ENCODE assay signal across 20 mouse cellular contexts in genomic region chr13:93564902-93565301, GRCm38 (mm10).
DNase-seq lines count a peak whose midpoint lies in the region; ATAC-seq lines count a peak whose summit lies in the region.
"Had no signal": no experiment of that assay in that cellular context is flagged by ENCODE, and none has a peak within 500 bp of the region (broad histone marks: within the 10 kb centered on the region; RNA-seq: fewer than 3 reads in every experiment).

No protein-coding gene starts in this region.

- H3K27me3 ChIP-seq in heart, embryonic 10.5 days (ENCODE audit: insufficient read depth, poor library complexity, severe bottlenecking): no peaks in the 10 kb centered on the region
- H3K27me3 ChIP-seq in heart, embryonic 12.5 days (replicated peaks): no peaks in the 10 kb centered on the region
- H3K27me3 ChIP-seq: embryonic facial prominence, embryonic 12.5 days; forebrain, embryonic 13.5 days; forebrain, embryonic 15.5 days had no signal

- no peak overlapping the region for H3K9ac ChIP-seq in heart, embryonic 12.5 days
- H3K9ac ChIP-seq: embryonic facial prominence, embryonic 12.5 days; forebrain, embryonic 13.5 days; forebrain, embryonic 15.5 days had no signal

- DNase-seq in frontal cortex, adult 2 months (ENCODE audit: extremely low spot score in 1 of 2, low spot score in 1 of 2): peak; percentile 8 to 36
- no peak for DNase-seq in frontal cortex, postnatal 10 days (ENCODE audit: low spot score in 2 of 2)
- peak; percentile 53 for DNase-seq in heart, embryonic 10.5 days (ENCODE audit: low spot score)
- peak; percentile 16 for DNase-seq in thymus, postnatal 0 days (ENCODE audit: low spot score)
- no peak for DNase-seq in thymus, adult 18-20 months
- DNase-seq in brain, adult 2 months (ENCODE audit: low read depth, low spot score): peak; percentile 9
- DNase-seq: adrenal gland, adult 2 months; adrenal gland, postnatal 10 days; adrenal gland, postnatal 25 days; cerebellum, adult 11-12 months; cerebellum, adult 2 months; cerebellum, adult 9-10 months; cerebellum, postnatal 10 days; cerebellum, postnatal 25 days had no signal

- H3K4me2 ChIP-seq in heart, embryonic 12.5 days: no peak overlapping the region
- H3K4me2 ChIP-seq: embryonic facial prominence, embryonic 12.5 days; forebrain, embryonic 13.5 days; forebrain, embryonic 15.5 days had no signal

- no peak overlapping the region for H3K4me3 ChIP-seq in heart, embryonic 10.5 days
- no peak overlapping the region for H3K4me3 ChIP-seq in heart, embryonic 12.5 days
- H3K4me3 ChIP-seq: embryonic facial prominence, embryonic 10.5 days; embryonic facial prominence, embryonic 12.5 days; forebrain, embryonic 13.5 days; forebrain, embryonic 15.5 days had no signal

- no peaks in the 10 kb centered on the region for H3K9me3 ChIP-seq in heart, embryonic 10.5 days
- H3K9me3 ChIP-seq in heart, embryonic 12.5 days (replicated peaks): no peaks in the 10 kb centered on the region
- H3K9me3 ChIP-seq: embryonic facial prominence, embryonic 10.5 days; embryonic facial prominence, embryonic 12.5 days; forebrain, embryonic 13.5 days; forebrain, embryonic 15.5 days had no signal

- no peak overlapping the region for H3K27ac ChIP-seq in heart, embryonic 10.5 days
- no peak overlapping the region for H3K27ac ChIP-seq in heart, embryonic 12.5 days (ENCODE audit: poor library complexity, severe bottlenecking)
- H3K27ac ChIP-seq: embryonic facial prominence, embryonic 10.5 days; embryonic facial prominence, embryonic 12.5 days; forebrain, embryonic 13.5 days; forebrain, embryonic 15.5 days had no signal

- H3K4me1 ChIP-seq in heart, embryonic 10.5 days: no peaks in the 10 kb centered on the region
- H3K4me1 ChIP-seq in heart, embryonic 12.5 days (replicated peaks): no peaks in the 10 kb centered on the region
- H3K4me1 ChIP-seq: embryonic facial prominence, embryonic 10.5 days; embryonic facial prominence, embryonic 12.5 days; forebrain, embryonic 13.5 days; forebrain, embryonic 15.5 days had no signal

- ATAC-seq in heart, embryonic 12.5 days (ENCODE audit: insufficient number of reproducible peaks, low FRiP score): no peak
- no peak for ATAC-seq in inflammation-experienced regulatory T-cells, adult 6 months
- ATAC-seq: forebrain, embryonic 13.5 days; forebrain, embryonic 15.5 days had no signal

- WGBS in heart, embryonic 10.5 days: 87% methylated on average over 6 of the region's 6 CpGs
- WGBS in heart, embryonic 12.5 days: 89% methylated on average over 6 of the region's 6 CpGs

- no peaks in the 10 kb centered on the region for H3K36me3 ChIP-seq in heart, embryonic 10.5 days
- H3K36me3 ChIP-seq in heart, embryonic 12.5 days: no peaks in the 10 kb centered on the region
- H3K36me3 ChIP-seq: embryonic facial prominence, embryonic 10.5 days; embryonic facial prominence, embryonic 12.5 days; forebrain, embryonic 15.5 days had no signal

Comparison
In these comparisons a context has a peak if more than half of its experiments do, and no peak if none do; other contexts are left out.
1. DNase-seq: peak in frontal cortex, adult 2 months (2 of 2), heart, embryonic 10.5 days (single experiment), thymus, postnatal 0 days (single experiment) and brain, adult 2 months (single experiment); none in frontal cortex, postnatal 10 days (0 of 2) and thymus, adult 18-20 months (0 of 2).